Mouse (Mus musculus): ENCODE data around the gene Nptn.

Nptn gene

GRCm38 (mm10) chr9:58656396-58656795 lies 74.4 kb downstream of the Nptn start:
- CTCF ChIA-PET: no interaction called here

GRCm38 (mm10) chr9:58656824-58657223 lies 74.8 kb downstream of the Nptn start:
- CTCF ChIA-PET: interaction anchor here (0.7 kb wide), 1 partner anchor 101 kb away, joined by 3 read pairs; no protein-coding TSS in a partner anchor

GRCm38 (mm10) chr9:58657735-58658512 lies 75.9 kb downstream of the Nptn start:
- CTCF ChIA-PET: no interaction called here

- CTCF ChIA-PET: no interaction called here
Observed at GRCm38 (mm10) chr9:58658596-58659309, 76.7 kb downstream of the Nptn start.

GRCm38 (mm10) chr9:58659331-58659730 lies 77.3 kb downstream of the Nptn start:
- CTCF ChIA-PET: no interaction called here

- CTCF ChIA-PET: interaction anchor here (0.5 kb wide), 1 partner anchor 151 kb away, joined by 9 read pairs; no protein-coding TSS in a partner anchor
Observed at GRCm38 (mm10) chr9:58659989-58660388, 77.9 kb downstream of the Nptn start.

GRCm38 (mm10) chr9:58660673-58661072 lies 78.6 kb downstream of the Nptn start:
- CTCF ChIA-PET: no interaction called here

GRCm38 (mm10) chr9:58662007-58662406 lies 80.0 kb downstream of the Nptn start:
- CTCF ChIA-PET: no interaction called here

- CTCF ChIA-PET: no interaction called here
Observed at GRCm38 (mm10) chr9:58662791-58663190, 80.8 kb downstream of the Nptn start.

- CTCF ChIA-PET: no interaction called here
Observed at GRCm38 (mm10) chr9:58665492-58665891, 83.5 kb downstream of the Nptn start.

- CTCF ChIA-PET: interaction anchor here (0.8 kb wide), 1 partner anchor 29 kb away, joined by 3 read pairs; no protein-coding TSS in a partner anchor
Observed at GRCm38 (mm10) chr9:58666191-58666590, 84.2 kb downstream of the Nptn start.

GRCm38 (mm10) chr9:58667244-58667643 lies 85.2 kb downstream of the Nptn start:
- CTCF ChIA-PET: interaction anchor here (0.7 kb wide), 1 partner anchor 137 kb away, joined by 4 read pairs; no protein-coding TSS in a partner anchor

- CTCF ChIA-PET: no interaction called here
Observed at GRCm38 (mm10) chr9:58668171-58668570, 86.1 kb downstream of the Nptn start.

- CTCF ChIA-PET: no interaction called here
Observed at GRCm38 (mm10) chr9:58669071-58669470, 87.0 kb downstream of the Nptn start.

- CTCF ChIA-PET: interaction anchor here (0.6 kb wide), 1 partner anchor 570 kb away, joined by 4 read pairs; no protein-coding TSS in a partner anchor
Observed at GRCm38 (mm10) chr9:58669819-58670218, 87.8 kb downstream of the Nptn start.

- CTCF ChIA-PET: no interaction called here
Observed at GRCm38 (mm10) chr9:58672474-58672873, 90.4 kb downstream of the Nptn start.

- CTCF ChIA-PET: no interaction called here
Observed at GRCm38 (mm10) chr9:58674736-58675135, 92.7 kb downstream of the Nptn start.

GRCm38 (mm10) chr9:58675371-58675770 lies 93.3 kb downstream of the Nptn start:
- CTCF ChIA-PET: no interaction called here

- CTCF ChIA-PET: no interaction called here
Observed at GRCm38 (mm10) chr9:58681411-58681810, 99.4 kb downstream of the Nptn start.

GRCm38 (mm10) chr9:58682106-58682505 lies 100.1 kb downstream of the Nptn start:
- CTCF ChIA-PET: no interaction called here

GRCm38 (mm10) chr9:58683372-58683771 lies 101.3 kb downstream of the Nptn start:
- CTCF ChIA-PET: no interaction called here

- CTCF ChIA-PET: no interaction called here
Observed at GRCm38 (mm10) chr9:58685290-58685689, 103.2 kb downstream of the Nptn start.

- CTCF ChIA-PET: no interaction called here
Observed at GRCm38 (mm10) chr9:58688076-58688475, 106.0 kb downstream of the Nptn start.

Data from spleen, embryonic (tissue).